Mouse (Mus musculus) limb, embryonic 11.5 days (tissue): ENCODE measurements around the gene Xlr3a. TPM values are rescaled to one million over a fixed set of nuclear protein-coding genes. Genes with fewer than 3 reads are reported as not detected.

Experiments
- polyA plus RNA-seq: library from polyadenylated mRNA; unstranded; fragments of >200 nt; fragmentation: Nextera tagmentation; extraction: Ambion mirVana; gene quantifications from 2 replicates; pipeline ENCODE4 v1.2.1, GENCODE M21; 2014

The Xlr3a gene
- polyA plus RNA-seq, 1 experiment from 2014 or later: 3.7 TPM

Other genes with a start within 250 kb of the Xlr3a start
- 106 and 107 TPM in 2 replicates for gene Cetn2, start 178.7 kb downstream of the Xlr3a start, polyA plus RNA-seq
- 32.9 and 33.9 TPM in 2 replicates for gene Nsdhl, start 178.5 kb downstream of the Xlr3a start, polyA plus RNA-seq
- gene Zfp185, start 109.8 kb downstream of the Xlr3a start, polyA plus RNA-seq: 4.7 and 4.8 TPM in 2 replicates
- not detected in 2 replicates for gene Pnma5, start 60.0 kb downstream of the Xlr3a start, polyA plus RNA-seq
- gene Pnma3, start 32.3 kb downstream of the Xlr3a start, polyA plus RNA-seq: 0.07 and 0.15 TPM in 2 replicates
- gene Xlr4a, start 14.6 kb downstream of the Xlr3a start, polyA plus RNA-seq: 0.43 and 1.5 TPM in 2 replicates
- gene Gm14685, start 20.0 kb upstream of the Xlr3a start, polyA plus RNA-seq: not detected in 2 replicates
- not detected in 2 replicates for gene Xlr5b, start 51.7 kb upstream of the Xlr3a start, polyA plus RNA-seq
- not detected in 2 replicates for gene DXBay18, start 52.4 kb upstream of the Xlr3a start, polyA plus RNA-seq
- gene Spin2d, start 79.9 kb upstream of the Xlr3a start, polyA plus RNA-seq: not detected in 2 replicates
- gene Xlr3b, start 95.1 kb upstream of the Xlr3a start, polyA plus RNA-seq: 14.6 and 16.8 TPM in 2 replicates
- gene Xlr4b, start 117.2 kb upstream of the Xlr3a start, polyA plus RNA-seq: 0.51 and 0.91 TPM in 2 replicates
- 7.5 and 9.2 TPM in 2 replicates for gene F8a, start 131.2 kb upstream of the Xlr3a start, polyA plus RNA-seq
- gene Xlr4c, start 146.0 kb upstream of the Xlr3a start, polyA plus RNA-seq: not detected in 2 replicates
- gene Xlr3c, start 168.3 kb upstream of the Xlr3a start, polyA plus RNA-seq: 0.12 and 0.17 TPM in 2 replicates
- gene Xlr5a, start 195.9 kb upstream of the Xlr3a start, polyA plus RNA-seq: not detected in 2 replicates
- gene Xlr5c, start 195.9 kb upstream of the Xlr3a start, polyA plus RNA-seq: not detected in 2 replicates
- not detected in 2 replicates for gene Gm45015, start 239.7 kb upstream of the Xlr3a start, polyA plus RNA-seq
- gene Zfp275, start 245.5 kb upstream of the Xlr3a start, polyA plus RNA-seq: 21.6 and 24.9 TPM in 2 replicates